Mouse (Mus musculus): ENCODE measurements around the gene Samd4b. TPM values are rescaled to one million over a fixed set of nuclear protein-coding genes. Genes with fewer than 3 reads are reported as not detected.

Gene Samd4b
- total and polyA plus RNA-seq, 2 experiments from 2014 or later: 19.7 to 60.5 TPM

DNA sequence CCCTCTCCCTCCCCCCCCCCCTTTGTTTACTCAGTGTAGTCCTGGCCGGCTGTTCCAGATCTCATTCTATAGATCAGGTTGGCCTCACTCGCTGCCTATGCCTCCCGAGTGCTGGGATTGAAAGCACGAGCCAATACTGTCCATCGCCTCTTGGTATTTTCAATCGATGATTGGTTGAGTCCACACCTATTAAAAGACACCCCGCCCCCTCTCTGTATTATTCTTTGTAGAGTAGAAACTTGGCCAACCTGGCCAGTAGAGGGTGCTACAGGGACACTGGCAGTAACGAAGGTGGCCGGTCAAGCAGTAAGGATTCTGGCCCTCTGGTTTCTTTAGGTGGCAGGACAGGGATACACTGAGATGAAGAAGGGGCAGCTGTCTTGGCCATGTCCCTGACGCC lies 107.5 kb downstream of the Samd4b start:
- Histone ChIP-seq H3K4me2 (ENCODE audit: low read depth, low read length) (peak overlapping the region; percentile 26), H3K4me1 (ENCODE audit: insufficient read depth, low read length) (0 out of 2 replicates have a peak, but pooled peaks cover 7% of the 10 kb centered on the region), H3K27ac (no peak overlapping the region), H3K9ac (replicated peaks; ENCODE audit: low read length) (no peak overlapping the region), H3K9me3 (ENCODE audit: low read length) (no peaks in the 10 kb centered on the region), H3K4me3 (ENCODE audit: low read length) (no peak overlapping the region), H3K27me3 (ENCODE audit: insufficient read depth, low read length) (no peaks in the 10 kb centered on the region), H3K36me3 (ENCODE audit: insufficient read depth, low read length) (no peaks in the 10 kb centered on the region)
- TF ChIP-seq CTCF (IDR thresholded peaks at IDR 0.05; ENCODE audit: low read depth): peak; percentile 68
- WGBS: 4% methylated on average over 10 of the region's 10 CpGs
- ATAC-seq (0 out of 2 replicates have a peak, but pooled peaks have one; percentile 58), DNase-seq (ENCODE audit: low spot score) (peak; percentile 77)

DNA sequence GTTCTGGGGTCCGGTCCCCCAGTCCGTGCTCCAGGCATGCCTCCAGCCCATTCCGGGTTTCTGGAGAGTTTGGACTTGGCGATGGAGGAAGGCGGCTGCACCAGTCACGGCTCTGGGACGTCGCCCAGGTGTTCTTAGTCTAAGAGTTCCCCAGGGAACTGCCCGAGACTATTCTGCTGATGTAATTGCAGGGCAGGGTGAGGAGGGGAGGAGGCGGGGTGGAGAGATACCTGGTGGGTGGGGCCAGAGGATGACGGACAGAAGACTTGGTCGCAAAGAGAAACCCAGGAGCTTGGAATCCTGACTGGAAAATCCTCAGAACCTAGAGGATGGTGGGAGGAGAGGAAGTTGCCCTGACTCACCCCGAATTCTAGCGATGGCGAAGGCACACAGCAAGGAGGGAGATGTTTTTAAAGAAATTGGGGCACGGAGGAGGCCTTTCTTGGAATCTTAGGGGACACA lies 109.9 kb downstream of the Samd4b start:
- Histone ChIP-seq H3K36me3 (ENCODE audit: insufficient read depth, low read length) (no peaks in the 10 kb centered on the region), H3K4me3 (ENCODE audit: low read length) (peak overlapping the region; percentile 31), H3K4me2 (ENCODE audit: low read depth, low read length) (peak overlapping the region; percentile 58), H3K9me3 (ENCODE audit: low read length) (no peaks in the 10 kb centered on the region), H3K27ac (no peak overlapping the region), H3K4me1 (ENCODE audit: insufficient read depth, low read length) (0 out of 2 replicates have a peak, but pooled peaks cover 7% of the 10 kb centered on the region), H3K9ac (replicated peaks; ENCODE audit: low read length) (peak overlapping the region; percentile 40), H3K27me3 (ENCODE audit: insufficient read depth, low read length) (no peaks in the 10 kb centered on the region)
- 5% methylated on average over 16 of the region's 16 CpGs for WGBS
- DNase-seq (ENCODE audit: low spot score) (peak; percentile 42), ATAC-seq (peak; percentile 32; the same call in 1 of the 2 replicates)
- TF ChIP-seq CTCF (IDR thresholded peaks at IDR 0.05; ENCODE audit: low read depth): no peak

DNA sequence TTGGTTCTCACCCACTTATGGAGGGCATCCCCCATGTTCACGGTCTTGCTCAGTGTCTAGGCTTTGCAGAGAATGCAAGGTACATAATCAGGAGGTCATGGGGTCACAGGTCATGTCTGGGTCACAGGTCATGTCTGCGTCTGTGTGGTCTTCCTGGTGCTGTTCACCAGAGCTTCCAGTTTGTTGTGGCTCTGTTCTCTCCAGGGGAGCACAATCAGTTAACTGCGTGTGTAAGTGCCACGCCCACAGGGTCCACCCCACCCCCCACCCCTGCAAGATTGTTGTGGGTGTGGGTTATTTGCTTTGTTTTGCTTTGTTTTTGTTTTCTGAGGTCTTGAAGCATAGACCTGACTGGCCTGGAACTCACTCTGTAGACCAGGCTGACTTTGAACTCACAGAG lies 113.8 kb downstream of the Samd4b start:
- 21% methylated on average over 4 of the region's 4 CpGs for WGBS

GRCm38 (mm10) chr7:28482854-28483253 lies 115.1 kb downstream of the Samd4b start:
- H3K27ac ChIP-seq: no peak overlapping the region
- no peaks in the 10 kb centered on the region for H3K36me3 ChIP-seq (ENCODE audit: insufficient read depth, low read length)
- H3K9ac ChIP-seq (replicated peaks; ENCODE audit: low read length): no peak overlapping the region
- no peak overlapping the region for H3K4me3 ChIP-seq (ENCODE audit: low read length)
- H3K9me3 ChIP-seq (ENCODE audit: low read length): no peaks in the 10 kb centered on the region
- no peak for ATAC-seq
- 0 out of 2 replicates have a peak, but pooled peaks cover under 1% of the 10 kb centered on the region for H3K4me1 ChIP-seq (ENCODE audit: insufficient read depth, low read length)
- no peaks in the 10 kb centered on the region for H3K27me3 ChIP-seq (ENCODE audit: insufficient read depth, low read length)
- no peak for DNase-seq (ENCODE audit: low spot score)
- no peak overlapping the region for H3K4me2 ChIP-seq (ENCODE audit: low read depth, low read length)
- 88% methylated on average over 11 of the region's 11 CpGs for WGBS
- no peak for TF ChIP-seq CTCF (IDR thresholded peaks at IDR 0.05; ENCODE audit: low read depth)

More for the DNA sequence above, 113.8 kb downstream of the Samd4b start:
- Histone ChIP-seq H3K4me3 (ENCODE audit: low read length) (no peak overlapping the region), H3K9ac (replicated peaks; ENCODE audit: low read length) (no peak overlapping the region), H3K27me3 (ENCODE audit: insufficient read depth, low read length) (no peaks in the 10 kb centered on the region), H3K4me2 (ENCODE audit: low read depth, low read length) (no peak overlapping the region), H3K27ac (no peak overlapping the region), H3K4me1 (ENCODE audit: insufficient read depth, low read length) (0 out of 2 replicates have a peak, but pooled peaks cover 7% of the 10 kb centered on the region), H3K9me3 (ENCODE audit: low read length) (no peaks in the 10 kb centered on the region), H3K36me3 (ENCODE audit: insufficient read depth, low read length) (no peaks in the 10 kb centered on the region)
- ATAC-seq: no peak
- DNase-seq (ENCODE audit: low spot score): no peak
- TF ChIP-seq CTCF (IDR thresholded peaks at IDR 0.05; ENCODE audit: low read depth): no peak

GRCm38 (mm10) chr7:28478854-28479253 lies 119.1 kb downstream of the Samd4b start:
- Histone ChIP-seq H3K9me3 (ENCODE audit: low read length) (no peaks in the 10 kb centered on the region), H3K4me2 (ENCODE audit: low read depth, low read length) (no peak overlapping the region), H3K36me3 (ENCODE audit: insufficient read depth, low read length) (no peaks in the 10 kb centered on the region), H3K27ac (no peak overlapping the region), H3K4me3 (ENCODE audit: low read length) (no peak overlapping the region), H3K27me3 (ENCODE audit: insufficient read depth, low read length) (no peaks in the 10 kb centered on the region), H3K4me1 (ENCODE audit: insufficient read depth, low read length) (no peaks in the 10 kb centered on the region), H3K9ac (replicated peaks; ENCODE audit: low read length) (no peak overlapping the region)
- 14% methylated on average over 7 of the region's 8 CpGs for whole genome bisulfite sequencing
- ATAC-seq (no peak), DNase-seq (ENCODE audit: low spot score) (no peak)
- no peak for TF ChIP-seq CTCF (IDR thresholded peaks at IDR 0.05; ENCODE audit: low read depth)

DNA sequence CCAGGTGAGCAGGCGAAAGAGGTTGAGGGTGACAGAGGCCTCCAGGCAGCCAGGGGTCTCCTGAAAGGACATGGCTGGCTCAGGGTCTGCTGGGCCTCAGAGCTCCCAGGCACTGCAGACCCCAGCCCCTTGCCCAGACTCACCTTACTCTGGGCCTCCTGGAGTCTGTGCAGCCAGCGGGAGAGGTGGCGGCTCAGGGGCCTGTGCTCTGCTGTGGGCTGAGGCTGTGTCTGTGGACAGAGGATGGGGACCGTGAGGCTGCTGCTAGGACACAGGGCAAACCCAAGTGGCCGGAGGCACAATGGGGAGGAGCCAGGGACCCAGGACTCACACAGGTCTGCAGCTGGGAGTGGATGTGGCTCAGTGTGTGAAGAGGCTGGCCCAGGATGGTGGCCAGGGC lies 120.6 kb downstream of the Samd4b start:
- Histone ChIP-seq H3K4me2 (ENCODE audit: low read depth, low read length) (no peak overlapping the region), H3K27ac (no peak overlapping the region), H3K9me3 (ENCODE audit: low read length) (no peaks in the 10 kb centered on the region), H3K36me3 (ENCODE audit: insufficient read depth, low read length) (no peaks in the 10 kb centered on the region), H3K4me3 (ENCODE audit: low read length) (no peak overlapping the region), H3K27me3 (ENCODE audit: insufficient read depth, low read length) (no peaks in the 10 kb centered on the region), H3K4me1 (ENCODE audit: insufficient read depth, low read length) (no peaks in the 10 kb centered on the region), H3K9ac (replicated peaks; ENCODE audit: low read length) (no peak overlapping the region)
- no peak for TF ChIP-seq CTCF (IDR thresholded peaks at IDR 0.05; ENCODE audit: low read depth)
- DNase-seq (ENCODE audit: low spot score) (no peak), ATAC-seq (no peak)
- 87% methylated on average over 5 of the region's 5 CpGs for WGBS

DNA sequence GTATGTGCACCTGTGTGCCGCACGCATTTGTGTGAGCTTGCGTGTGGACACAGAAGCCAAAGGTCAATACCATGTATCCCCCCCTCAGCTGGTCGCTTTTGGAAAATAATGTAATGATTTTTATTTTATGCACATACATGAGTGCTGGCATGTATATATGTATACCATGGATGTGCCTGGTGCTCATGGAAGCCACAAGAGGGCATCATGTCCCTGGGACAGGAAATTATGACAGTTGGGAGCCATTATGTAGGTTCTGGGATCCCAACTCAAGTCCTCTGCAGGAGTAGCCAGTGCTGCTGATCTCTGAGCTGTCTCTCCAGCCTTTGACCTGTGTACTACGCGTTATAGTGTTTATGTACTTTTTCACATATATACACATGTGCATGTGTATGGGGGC lies 121.8 kb downstream of the Samd4b start:
- Histone ChIP-seq H3K9ac (replicated peaks; ENCODE audit: low read length) (no peak overlapping the region), H3K36me3 (ENCODE audit: insufficient read depth, low read length) (no peaks in the 10 kb centered on the region), H3K4me3 (ENCODE audit: low read length) (no peak overlapping the region), H3K4me2 (ENCODE audit: low read depth, low read length) (no peak overlapping the region), H3K27me3 (ENCODE audit: insufficient read depth, low read length) (no peaks in the 10 kb centered on the region), H3K9me3 (ENCODE audit: low read length) (no peaks in the 10 kb centered on the region), H3K27ac (no peak overlapping the region), H3K4me1 (ENCODE audit: insufficient read depth, low read length) (no peaks in the 10 kb centered on the region)
- ATAC-seq (no peak), DNase-seq (ENCODE audit: low spot score) (no peak)
- 91% methylated on average over 6 of the region's 6 CpGs for WGBS
- peak; percentile 32; the same call in 1 of the 2 replicates for TF ChIP-seq CTCF (IDR thresholded peaks at IDR 0.05; ENCODE audit: low read depth)

All from hindbrain, postnatal 0 days (tissue).